Mouse (Mus musculus): Measurements from ENCODE around the gene Slc22a2.

GRCm38 (mm10) chr17:12671029-12671605 lies 87.2 kb downstream of the Slc22a2 start:
- TF ChIP-seq POLR2A (IDR thresholded peaks at IDR 0.05; ENCODE audit: borderline replicate concordance, control insufficient read depth, low read depth, low read length) (no peak), CTCF (IDR thresholded peaks at IDR 0.05; ENCODE audit: control insufficient read depth, insufficient read depth, low read length) (no peak)

Data from bone marrow, adult 2 months (tissue).